Mouse (Mus musculus) testis, adult 2 months (tissue): ENCODE data around the gene Slc7a15. TPM values are rescaled to one million over a fixed set of nuclear protein-coding genes. Genes with fewer than 3 reads are reported as not detected.

ENCODE experiments used
- H3K27ac ChIP-seq: fragments of 200-500 bp; 2 replicates; pipeline ENCODE4 v1.5.1; 2012; ENCODE audit warnings: low read depth, low read length; ENCODE audit not compliant: control insufficient read depth, insufficient read depth
- H3K27me3 ChIP-seq: fragments of 200-500 bp; 2 replicates; pipeline ENCODE4 v1.6.1; 2012; ENCODE audit warnings: mild to moderate bottlenecking, low read length, moderate library complexity; ENCODE audit not compliant: control insufficient read depth, insufficient read depth
- H3K36me3 ChIP-seq: fragments of 200-500 bp; 2 replicates; pipeline ENCODE4 v1.6.1; 2012; ENCODE audit warnings: mild to moderate bottlenecking, low read length; ENCODE audit not compliant: control insufficient read depth, insufficient read depth
- H3K4me1 ChIP-seq: fragments of 200-500 bp; 2 replicates; pipeline ENCODE4 v1.6.1; 2012; ENCODE audit warnings: low read length; ENCODE audit not compliant: control insufficient read depth, insufficient read depth
- H3K4me3 ChIP-seq: fragments of 200-500 bp; 2 replicates; pipeline ENCODE4 v1.5.1; 2012; ENCODE audit warnings: low read depth, mild to moderate bottlenecking, low read length, moderate library complexity, mixed read lengths; ENCODE audit not compliant: control insufficient read depth
- CTCF ChIP-seq: fragments of 200-500 bp; IDR thresholded peaks from 2 replicates; pipeline ENCODE4 v1.5.1; 2012; ENCODE audit warnings: low read depth, mild to moderate bottlenecking, inconsistent platforms, low read length, moderate library complexity; ENCODE audit not compliant: control insufficient read depth, insufficient read depth, insufficient replicate concordance
- POLR2A ChIP-seq: fragments of 200-500 bp; IDR thresholded peaks from 2 replicates; pipeline ENCODE4 v1.6.1; 2012; ENCODE audit warnings: low read depth, mild to moderate bottlenecking, inconsistent platforms, low read length, moderate library complexity; ENCODE audit not compliant: control insufficient read depth
- polyA plus RNA-seq: library from polyadenylated mRNA; depleted of rRNA; stranded (reverse); fragments of >200 nt; gene quantifications from 2 replicates; pipeline ENCODE4 v1.2.3, GENCODE M21; 2012

Gene Slc7a15
- polyA plus RNA-seq, 1 experiment, result 0.84 TPM

GRCm38 (mm10) chr12:8555419-8555818, 43.4 kb downstream of the Slc7a15 start:
- no peaks in the 10 kb centered on the region for H3K4me1 ChIP-seq
- no peak overlapping the region for H3K4me3 ChIP-seq
- no peaks in the 10 kb centered on the region for H3K36me3 ChIP-seq
- H3K27me3 ChIP-seq, result no peaks in the 10 kb centered on the region
- no peak for TF ChIP-seq POLR2A
- no peak for TF ChIP-seq CTCF
- no peak overlapping the region for H3K27ac ChIP-seq

- H3K27ac ChIP-seq, result no peak overlapping the region
- H3K36me3 ChIP-seq, result no peaks in the 10 kb centered on the region
- H3K4me3 ChIP-seq, result no peak overlapping the region
- H3K27me3 ChIP-seq, result no peaks in the 10 kb centered on the region
- H3K4me1 ChIP-seq, result peaks cover 3% of the 10 kb centered on the region
- no peak for TF ChIP-seq POLR2A
- TF ChIP-seq CTCF, result peak; percentile 98
Measured at GRCm38 (mm10) chr12:8547357-8547756, 51.5 kb downstream of the Slc7a15 start.

- Histone ChIP-seq H3K4me1 (peaks cover 3% of the 10 kb centered on the region), H3K27me3 (no peaks in the 10 kb centered on the region), H3K36me3 (no peaks in the 10 kb centered on the region), H3K4me3 (no peak overlapping the region), H3K27ac (no peak overlapping the region)
- TF ChIP-seq POLR2A (no peak), CTCF (no peak)
Measured at GRCm38 (mm10) chr12:8546801-8547200, 52.1 kb downstream of the Slc7a15 start.

GRCm38 (mm10) chr12:8545066-8545610, 53.7 kb downstream of the Slc7a15 start:
- Histone ChIP-seq H3K36me3 (no peaks in the 10 kb centered on the region), H3K27me3 (no peaks in the 10 kb centered on the region)

GRCm38 (mm10) chr12:8542371-8542770, 56.5 kb downstream of the Slc7a15 start:
- Histone ChIP-seq H3K27me3 (no peaks in the 10 kb centered on the region), H3K27ac (no peak overlapping the region), H3K4me3 (no peak overlapping the region), H3K36me3 (no peaks in the 10 kb centered on the region), H3K4me1 (peaks cover 7% of the 10 kb centered on the region)
- TF ChIP-seq CTCF, result no peak
- TF ChIP-seq POLR2A, result no peak

More at GRCm38 (mm10) chr12:8545066-8545610, 53.7 kb downstream of the Slc7a15 start:
- TF ChIP-seq POLR2A, result no peak
- TF ChIP-seq CTCF, result no peak
- Histone ChIP-seq H3K4me3 (no peak overlapping the region), H3K27ac (no peak overlapping the region), H3K4me1 (peaks cover 3% of the 10 kb centered on the region)

- Histone ChIP-seq H3K36me3 (no peaks in the 10 kb centered on the region), H3K4me3 (no peak overlapping the region), H3K27ac (no peak overlapping the region), H3K27me3 (no peaks in the 10 kb centered on the region), H3K4me1 (peaks cover 6% of the 10 kb centered on the region; the same call in 1 of the 2 replicates)
- no peak for TF ChIP-seq POLR2A
- TF ChIP-seq CTCF, result no peak
Measured at GRCm38 (mm10) chr12:8539471-8539870, 59.4 kb downstream of the Slc7a15 start.

- TF ChIP-seq POLR2A, result no peak
- TF ChIP-seq CTCF, result no peak
- H3K36me3 ChIP-seq, result no peaks in the 10 kb centered on the region
- peaks cover 6% of the 10 kb centered on the region; the same call in 1 of the 2 replicates for H3K4me1 ChIP-seq
- H3K27ac ChIP-seq, result no peak overlapping the region
- H3K27me3 ChIP-seq, result no peaks in the 10 kb centered on the region
- no peak overlapping the region for H3K4me3 ChIP-seq
Measured at GRCm38 (mm10) chr12:8537291-8537690, 61.6 kb downstream of the Slc7a15 start.

GRCm38 (mm10) chr12:8536221-8536965, 62.5 kb downstream of the Slc7a15 start:
- Histone ChIP-seq H3K27me3 (no peaks in the 10 kb centered on the region), H3K36me3 (no peaks in the 10 kb centered on the region), H3K27ac (no peak overlapping the region), H3K4me1 (peaks cover 6% of the 10 kb centered on the region; the same call in 1 of the 2 replicates), H3K4me3 (no peak overlapping the region)
- TF ChIP-seq POLR2A, result no peak
- TF ChIP-seq CTCF, result no peak
